ENCODE assay signal across 8 mouse cellular contexts in the genomic region with DNA sequence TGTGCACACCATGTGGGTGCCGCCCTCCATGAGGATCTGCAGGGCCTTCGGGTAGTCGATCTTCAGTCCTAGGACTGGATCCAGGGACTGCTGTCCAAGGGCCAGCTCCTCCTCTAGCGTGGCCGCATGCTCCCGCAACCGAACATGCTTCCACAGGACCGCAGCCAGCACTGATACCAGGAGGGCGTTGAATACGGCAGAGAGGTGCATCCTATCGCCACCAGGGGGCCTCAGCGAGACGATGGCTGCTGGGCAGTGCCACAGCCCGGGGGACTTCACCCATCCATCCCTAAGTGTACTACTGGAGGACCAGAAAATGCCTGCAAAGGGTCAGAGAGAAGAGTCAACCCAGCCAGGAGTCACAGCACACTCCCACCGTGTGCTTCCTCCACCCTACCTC. TPM values are rescaled to one million over a fixed set of nuclear protein-coding genes. Genes with fewer than 3 reads are reported as not detected.
DNase-seq lines count a peak whose midpoint lies in the region; ATAC-seq and TF ChIP-seq lines count a peak whose summit lies in the region.

No protein-coding gene starts in this region.

- 59% methylated on average over 15 of the region's 15 CpGs for WGBS in kidney, embryonic 15.5 days
- WGBS in liver, embryonic 16.5 days (ENCODE audit: insufficient replicate concordance) = 49% methylated on average over 15 of the region's 15 CpGs
- 28% methylated on average over 15 of the region's 15 CpGs for WGBS in olfactory bulb, adult 2 months

- H3K4me1 ChIP-seq in kidney, embryonic 15.5 days = peaks cover 11% of the 10 kb centered on the region
- H3K4me1 ChIP-seq in liver, embryonic 16.5 days (ENCODE audit: control insufficient read depth, low read depth, low read length) = no peaks in the 10 kb centered on the region
- H3K4me1 ChIP-seq in olfactory bulb, adult 2 months (ENCODE audit: control insufficient read depth, insufficient read depth, low read length) = peaks cover 20% of the 10 kb centered on the region

- DNase-seq in 416B (ENCODE audit: low read depth) = peak; percentile 36
- DNase-seq in adrenal gland, adult 18-20 months (ENCODE audit: low spot score in 2 of 2) = peak; percentile 76 to 77
- peak; percentile 70 for DNase-seq in embryo, embryonic 11 days
- DNase-seq in gastrocnemius, postnatal 25 days = peak; percentile 62
- peak; percentile 68 for DNase-seq in thymus, postnatal 25 days

- no peak overlapping the region for H3K27ac ChIP-seq in kidney, embryonic 15.5 days
- H3K27ac ChIP-seq in liver, embryonic 16.5 days (ENCODE audit: low read length) = no peak overlapping the region
- H3K27ac ChIP-seq in olfactory bulb, adult 2 months (ENCODE audit: insufficient read depth, low read depth, low read length) = no peak overlapping the region

- no peak overlapping the region for H3K4me2 ChIP-seq in kidney, embryonic 15.5 days
- H3K4me2 ChIP-seq in liver, embryonic 16.5 days (ENCODE audit: low read depth, low read length) = no peak overlapping the region

- H3K36me3 ChIP-seq in kidney, embryonic 15.5 days = 0 out of 2 replicates have a peak, but pooled peaks cover 9% of the 10 kb centered on the region
- H3K36me3 ChIP-seq in liver, embryonic 16.5 days (ENCODE audit: control insufficient read depth, insufficient read depth) = no peaks in the 10 kb centered on the region

- TF ChIP-seq CTCF in olfactory bulb, adult 2 months (IDR thresholded peaks at IDR 0.05; ENCODE audit: insufficient read depth, low read depth, low read length) = peak; percentile 78

- no peaks in the 10 kb centered on the region for H3K9me3 ChIP-seq in kidney, embryonic 15.5 days (replicated peaks)
- H3K9me3 ChIP-seq in liver, embryonic 16.5 days (replicated peaks; ENCODE audit: control insufficient read depth, low read length) = no peaks in the 10 kb centered on the region

- ATAC-seq in kidney, embryonic 15.5 days (replicated peaks; ENCODE audit: low FRiP score) = peak; percentile 59; the same call in 1 of the 2 replicates
- ATAC-seq in liver, embryonic 16.5 days (ENCODE audit: low read depth) = peak; percentile 12; the same call in 1 of the 2 replicates

- H3K27me3 ChIP-seq in kidney, embryonic 15.5 days = no peaks in the 10 kb centered on the region
- H3K27me3 ChIP-seq in liver, embryonic 16.5 days (ENCODE audit: control insufficient read depth, insufficient read depth, low read depth, low read length) = no peaks in the 10 kb centered on the region

- H3K4me3 ChIP-seq in kidney, embryonic 15.5 days (replicated peaks) = no peak overlapping the region
- no peak overlapping the region for H3K4me3 ChIP-seq in liver, embryonic 16.5 days (ENCODE audit: low read depth, low read length)
- no peak overlapping the region for H3K4me3 ChIP-seq in olfactory bulb, adult 2 months (ENCODE audit: insufficient read depth, low read depth, low read length)

- H3K9ac ChIP-seq in kidney, embryonic 15.5 days = no peak overlapping the region
- no peak overlapping the region for H3K9ac ChIP-seq in liver, embryonic 16.5 days (ENCODE audit: low read depth, low read length)

- no peak for TF ChIP-seq POLR2A in olfactory bulb, adult 2 months (IDR thresholded peaks at IDR 0.05; ENCODE audit: insufficient read depth, low read depth, low read length)

RNA-seq across cellular contexts. Expression of a gene that starts 13.4 kb away (rescaled TPM):
- 10 to 100 TPM; 19.2 to 19.7 TPM for total RNA-seq in adrenal gland, adult 18-20 months (2021)
- 10 to 100 TPM in 1 of 2 experiments, 1 to 10 TPM in 1; 8.9 to 10.0 TPM for total RNA-seq in gastrocnemius, postnatal 25 days (2021)
- 14.7 and 17.1 TPM in 2 replicates for polyA plus RNA-seq in kidney, embryonic 15.5 days (2015; fragmentation: Nextera tagmentation; extraction: Ambion mirVana)
- 2.9 and 3.2 TPM in 2 replicates for polyA plus RNA-seq in liver, embryonic 16.5 days (2015; fragmentation: Nextera tagmentation; extraction: Ambion mirVana)
- polyA plus RNA-seq in olfactory bulb, adult 2 months (2012; ENCODE audit: insufficient read depth, insufficient read length, low replicate concordance, missing spikeins) = not detected in 2 replicates

RNA-seq across cellular contexts. Expression of a gene that starts 32.7 kb away (rescaled TPM):
- total RNA-seq in adrenal gland, adult 18-20 months (2021) = 1 to 10 TPM in 1 of 2 experiments, under 1 TPM in 1; 0.48 to 1.3 TPM
- 1 to 10 TPM; 1.3 to 1.6 TPM for total RNA-seq in gastrocnemius, postnatal 25 days (2021)
- polyA plus RNA-seq in kidney, embryonic 15.5 days (2015; fragmentation: Nextera tagmentation; extraction: Ambion mirVana) = 1.1 and 2.1 TPM in 2 replicates
- 0.40 and 0.76 TPM in 2 replicates for polyA plus RNA-seq in liver, embryonic 16.5 days (2015; fragmentation: Nextera tagmentation; extraction: Ambion mirVana)
- not detected in 2 replicates for polyA plus RNA-seq in olfactory bulb, adult 2 months (2012; ENCODE audit: insufficient read depth, insufficient read length, low replicate concordance, missing spikeins)
